Mouse (Mus musculus): Measurements from ENCODE around the gene Adora1. TPM values are rescaled to one million over a fixed set of nuclear protein-coding genes. Genes with fewer than 3 reads are reported as not detected.

Gene Adora1
- polyA plus RNA-seq, 1 experiment from 2014 or later = 1.4 TPM

DNA sequence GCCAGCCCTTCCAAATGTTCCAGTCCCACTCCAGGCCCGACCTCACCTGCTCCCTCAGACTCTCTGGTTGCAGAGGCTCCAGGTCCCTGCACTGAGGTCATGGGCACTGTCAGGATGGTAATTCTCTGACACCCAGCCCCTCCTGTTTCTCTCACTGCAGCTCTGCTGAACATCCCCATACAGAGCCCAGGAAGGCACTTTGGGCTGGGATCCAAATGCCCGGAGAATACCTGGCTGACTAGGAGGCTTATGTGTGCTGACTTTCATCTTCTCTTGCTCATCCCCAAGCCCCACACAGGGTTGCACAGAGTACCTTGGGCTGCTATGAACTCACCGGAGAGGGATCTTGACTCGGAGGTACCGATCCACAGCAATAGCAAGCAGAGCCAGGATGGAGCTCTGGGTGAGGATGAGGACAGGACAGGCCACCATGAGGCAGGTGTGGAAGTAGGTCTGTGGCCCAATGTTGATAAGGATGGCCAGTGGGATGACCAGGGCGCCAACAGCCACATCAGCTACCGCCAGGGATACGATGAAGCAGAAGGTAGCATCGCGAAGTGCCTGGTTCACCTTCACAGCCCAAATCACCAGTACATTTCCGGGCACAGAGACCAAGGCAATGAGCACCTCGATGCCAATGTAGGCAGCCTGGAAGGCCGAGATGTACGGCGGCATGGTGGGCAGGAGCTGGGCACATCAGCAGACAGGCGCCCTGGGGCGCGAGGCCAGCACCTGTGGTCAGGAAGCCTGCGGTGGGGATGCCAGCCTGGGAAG is 1.4 kb downstream of the Adora1 start:
- peak overlapping the region; percentile 82; the same call in 1 of the 2 replicates for H3K4me2 ChIP-seq
- peaks cover 57% of the 10 kb centered on the region for H3K27me3 ChIP-seq
- H3K9me3 ChIP-seq = no peaks in the 10 kb centered on the region
- no peak overlapping the region for H3K9ac ChIP-seq
- no peak for ATAC-seq (ENCODE audit: low FRiP score)
- H3K36me3 ChIP-seq (replicated peaks) = no peaks in the 10 kb centered on the region
- 48% methylated on average over 19 of the region's 19 CpGs for WGBS
- peaks cover 32% of the 10 kb centered on the region for H3K4me1 ChIP-seq
- H3K4me3 ChIP-seq (replicated peaks) = no peak overlapping the region
- H3K27ac ChIP-seq = no peak overlapping the region

DNA sequence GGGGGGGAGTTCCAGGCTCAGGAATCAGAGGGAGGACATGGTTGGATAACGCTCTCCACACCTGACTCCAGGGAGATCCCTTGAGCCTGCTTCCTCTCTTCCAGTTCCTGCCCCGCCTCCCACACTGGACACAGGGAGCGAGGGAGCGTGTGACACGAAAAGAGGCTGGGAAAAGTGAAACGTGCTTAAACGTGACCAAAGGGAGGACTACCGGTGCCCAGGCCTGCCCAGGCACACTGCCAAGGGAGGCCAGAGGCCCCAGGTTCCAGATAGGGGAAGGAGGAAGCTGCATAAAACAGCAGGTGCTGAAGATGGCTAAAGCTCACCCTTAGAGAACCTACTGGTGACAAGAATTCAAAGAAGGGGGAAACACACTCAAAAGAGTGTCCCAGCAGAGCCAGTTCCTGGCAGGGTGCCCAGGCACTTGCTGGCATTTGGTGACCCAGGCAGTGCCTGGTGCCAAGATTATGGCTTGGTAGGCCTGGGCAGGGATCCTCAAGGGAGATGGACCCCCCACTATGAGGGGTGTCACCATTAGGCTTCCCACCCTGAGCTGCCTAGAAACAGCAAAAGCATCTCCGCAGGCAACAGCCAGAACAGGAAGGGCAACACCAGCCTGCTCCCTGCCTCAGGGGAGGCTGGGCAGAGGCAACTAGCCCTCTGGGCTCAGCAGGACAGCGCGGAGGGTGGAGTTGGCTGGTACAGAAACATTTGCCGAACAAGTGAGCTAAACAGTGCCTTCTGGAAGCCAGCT is 2.3 kb downstream of the Adora1 start:
- no peak for ATAC-seq (ENCODE audit: low FRiP score)
- 0 out of 2 replicates have a peak overlapping the region, but pooled peaks have one; percentile 25 for H3K27ac ChIP-seq
- H3K36me3 ChIP-seq (replicated peaks) = no peaks in the 10 kb centered on the region
- no peaks in the 10 kb centered on the region for H3K9me3 ChIP-seq
- no peak overlapping the region for H3K4me3 ChIP-seq (replicated peaks)
- no peak overlapping the region for H3K9ac ChIP-seq
- H3K4me2 ChIP-seq = no peak overlapping the region
- peaks cover 32% of the 10 kb centered on the region for H3K4me1 ChIP-seq
- 59% methylated on average over 12 of the region's 12 CpGs for whole genome bisulfite sequencing
- H3K27me3 ChIP-seq = peaks cover 57% of the 10 kb centered on the region

DNA sequence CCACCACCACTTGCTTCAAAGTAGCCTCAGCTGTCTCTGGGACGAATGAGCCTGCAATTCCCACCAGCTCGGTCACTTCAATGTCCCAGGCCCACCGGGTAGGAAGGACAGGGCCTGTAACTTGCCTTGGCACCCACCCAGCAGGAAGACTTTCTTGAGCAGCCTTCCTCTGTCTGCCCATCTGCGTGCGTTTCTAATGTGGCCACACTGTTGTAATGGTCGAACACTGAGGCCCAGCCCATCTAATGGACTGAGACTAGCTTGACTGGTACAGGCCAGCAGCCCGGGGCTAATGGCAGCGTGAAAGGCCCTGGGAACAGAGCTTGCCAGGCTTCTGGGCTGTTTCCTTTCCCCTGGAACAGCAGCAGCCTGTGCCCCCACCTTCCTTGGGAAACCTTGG is 2.9 kb downstream of the Adora1 start:
- H3K36me3 ChIP-seq (replicated peaks) = no peaks in the 10 kb centered on the region
- no peak for ATAC-seq (ENCODE audit: low FRiP score)
- H3K4me2 ChIP-seq = no peak overlapping the region
- peaks cover 32% of the 10 kb centered on the region for H3K4me1 ChIP-seq
- no peak overlapping the region for H3K27ac ChIP-seq
- H3K9me3 ChIP-seq = no peaks in the 10 kb centered on the region
- H3K4me3 ChIP-seq (replicated peaks) = no peak overlapping the region
- peaks cover 54% of the 10 kb centered on the region for H3K27me3 ChIP-seq
- no peak overlapping the region for H3K9ac ChIP-seq
- WGBS = 77% methylated on average over 8 of the region's 8 CpGs

DNA sequence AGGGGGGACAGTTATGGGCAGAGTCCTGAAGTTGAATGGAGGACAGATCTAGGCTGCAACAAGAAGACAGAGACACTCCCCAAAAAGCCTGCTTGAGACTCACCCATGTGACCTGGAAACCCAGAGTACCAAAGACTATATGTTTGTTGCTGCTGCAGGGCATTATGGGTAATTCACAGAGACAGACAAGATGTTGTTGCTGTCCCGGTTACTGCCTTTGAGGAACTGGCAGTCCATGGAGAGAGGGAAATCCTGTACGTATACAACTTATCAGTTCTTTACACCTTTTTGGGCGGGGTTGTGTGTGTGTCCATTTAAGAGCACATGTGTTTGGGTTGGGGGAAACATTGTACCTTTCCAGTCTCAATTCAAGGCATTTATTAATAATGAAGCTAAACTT is 3.5 kb downstream of the Adora1 start:
- 88% methylated on average over 3 of the region's 3 CpGs for WGBS
- ATAC-seq (ENCODE audit: low FRiP score) = no peak
- Histone ChIP-seq H3K4me3 (replicated peaks) (no peak overlapping the region), H3K4me1 (peaks cover 32% of the 10 kb centered on the region), H3K36me3 (replicated peaks) (no peaks in the 10 kb centered on the region), H3K27me3 (peaks cover 48% of the 10 kb centered on the region), H3K9ac (no peak overlapping the region), H3K9me3 (no peaks in the 10 kb centered on the region), H3K27ac (no peak overlapping the region), H3K4me2 (no peak overlapping the region)

GRCm38 (mm10) chr1:134231270-134231669 is 4.0 kb downstream of the Adora1 start:
- WGBS = 75% methylated on average over 3 of the region's 3 CpGs
- H3K9me3 ChIP-seq = no peaks in the 10 kb centered on the region
- no peaks in the 10 kb centered on the region for H3K36me3 ChIP-seq (replicated peaks)
- ATAC-seq (ENCODE audit: low FRiP score) = no peak
- H3K4me2 ChIP-seq = no peak overlapping the region
- H3K27ac ChIP-seq = no peak overlapping the region
- H3K27me3 ChIP-seq = peaks cover 44% of the 10 kb centered on the region
- no peak overlapping the region for H3K4me3 ChIP-seq (replicated peaks)
- no peak overlapping the region for H3K9ac ChIP-seq
- peaks cover 32% of the 10 kb centered on the region for H3K4me1 ChIP-seq

DNA sequence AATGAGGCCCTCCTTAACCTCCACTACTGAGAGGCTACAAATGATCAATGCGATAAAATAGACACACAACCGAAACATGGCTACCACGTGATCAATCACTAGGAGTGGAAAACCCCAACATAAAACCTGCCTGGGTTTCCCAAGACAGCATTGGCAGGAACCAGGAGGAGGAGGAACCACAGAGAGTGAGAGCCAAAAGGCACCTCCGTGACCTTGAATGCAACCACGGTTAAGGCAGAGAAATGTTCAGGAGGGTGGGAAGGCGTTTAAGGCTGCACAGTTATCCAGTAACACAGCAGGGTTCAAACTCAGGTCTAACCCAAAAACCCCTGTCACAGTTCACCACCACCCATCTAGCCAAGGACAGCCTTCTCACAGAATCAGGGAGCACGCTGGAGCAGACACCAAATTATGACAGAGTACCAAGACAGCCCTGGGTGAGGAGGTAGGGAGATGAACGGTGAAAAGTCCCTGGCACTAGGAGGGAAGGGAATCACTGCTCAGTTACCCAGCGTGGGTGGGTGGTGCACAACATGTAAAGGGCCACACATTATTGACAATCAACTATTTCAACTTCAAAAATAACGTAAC is 4.5 kb downstream of the Adora1 start:
- Histone ChIP-seq H3K27ac (no peak overlapping the region), H3K4me1 (peaks cover 31% of the 10 kb centered on the region), H3K9me3 (no peaks in the 10 kb centered on the region), H3K36me3 (replicated peaks) (no peaks in the 10 kb centered on the region), H3K9ac (no peak overlapping the region), H3K4me3 (replicated peaks) (no peak overlapping the region), H3K27me3 (peaks cover 39% of the 10 kb centered on the region), H3K4me2 (no peak overlapping the region)
- ATAC-seq (ENCODE audit: low FRiP score) = no peak
- 87% methylated on average over 10 of the region's 10 CpGs for WGBS

GRCm38 (mm10) chr1:134229806-134230575 is 5.2 kb downstream of the Adora1 start:
- Histone ChIP-seq H3K4me1 (peaks cover 23% of the 10 kb centered on the region), H3K9ac (no peak overlapping the region), H3K36me3 (replicated peaks) (no peaks in the 10 kb centered on the region), H3K27me3 (peaks cover 32% of the 10 kb centered on the region), H3K4me3 (replicated peaks) (no peak overlapping the region), H3K4me2 (no peak overlapping the region), H3K27ac (no peak overlapping the region), H3K9me3 (no peaks in the 10 kb centered on the region)
- ATAC-seq (ENCODE audit: low FRiP score) = no peak
- 67% methylated on average over 5 of the region's 5 CpGs for WGBS

GRCm38 (mm10) chr1:134226739-134227138 is 8.5 kb downstream of the Adora1 start:
- no peak overlapping the region for H3K9ac ChIP-seq
- no peaks in the 10 kb centered on the region for H3K4me1 ChIP-seq
- H3K27me3 ChIP-seq = peaks cover 9% of the 10 kb centered on the region; the same call in 1 of the 2 replicates
- no peaks in the 10 kb centered on the region for H3K9me3 ChIP-seq
- no peak overlapping the region for H3K4me2 ChIP-seq
- no peaks in the 10 kb centered on the region for H3K36me3 ChIP-seq (replicated peaks)
- no peak for ATAC-seq (ENCODE audit: low FRiP score)
- H3K4me3 ChIP-seq (replicated peaks) = no peak overlapping the region
- H3K27ac ChIP-seq = no peak overlapping the region
- 78% methylated on average over 8 of the region's 8 CpGs for WGBS

- 91% methylated on average over 5 of the region's 5 CpGs for WGBS
- Histone ChIP-seq H3K9ac (no peak overlapping the region), H3K4me3 (replicated peaks) (no peak overlapping the region), H3K9me3 (no peaks in the 10 kb centered on the region), H3K36me3 (replicated peaks) (no peaks in the 10 kb centered on the region), H3K27me3 (peaks cover 7% of the 10 kb centered on the region; the same call in 1 of the 2 replicates), H3K27ac (no peak overlapping the region), H3K4me2 (no peak overlapping the region), H3K4me1 (no peaks in the 10 kb centered on the region)
- ATAC-seq (ENCODE audit: low FRiP score) = no peak
Measured at GRCm38 (mm10) chr1:134225375-134225774, 9.9 kb downstream of the Adora1 start.

DNA sequence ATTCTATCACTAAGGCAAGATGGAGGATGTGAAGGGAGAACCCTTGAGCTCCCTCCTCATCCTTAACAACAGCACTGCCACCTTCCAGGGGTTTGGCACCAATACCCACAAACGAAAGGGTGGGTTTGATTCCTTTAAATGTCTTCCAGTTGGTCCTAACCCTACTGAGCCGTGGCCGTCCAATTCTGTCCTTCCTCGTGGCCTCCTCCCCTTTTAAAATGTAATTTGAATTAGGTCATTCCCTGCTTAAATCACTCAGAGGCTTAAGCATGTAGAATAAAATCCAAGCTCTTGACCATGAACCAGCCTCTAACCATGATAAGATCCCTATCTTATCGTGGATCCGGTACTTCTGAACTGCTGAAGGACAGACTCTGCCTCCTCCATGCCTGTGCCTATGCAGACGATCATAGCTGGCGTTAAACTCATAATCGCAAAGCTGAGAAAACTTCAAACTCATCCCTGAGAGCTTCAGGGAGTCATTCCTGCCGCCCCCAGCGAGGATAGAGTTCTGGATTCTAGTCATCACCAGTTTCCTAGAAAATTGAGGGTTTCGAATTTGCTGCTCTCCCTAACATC is 10.5 kb downstream of the Adora1 start:
- no peaks in the 10 kb centered on the region for H3K36me3 ChIP-seq (replicated peaks)
- H3K27ac ChIP-seq = no peak overlapping the region
- ATAC-seq (ENCODE audit: low FRiP score) = no peak
- WGBS = 88% methylated on average over 12 of the region's 12 CpGs
- H3K4me1 ChIP-seq = no peaks in the 10 kb centered on the region
- no peak overlapping the region for H3K4me3 ChIP-seq (replicated peaks)
- no peak overlapping the region for H3K4me2 ChIP-seq
- H3K9ac ChIP-seq = no peak overlapping the region
- no peaks in the 10 kb centered on the region for H3K9me3 ChIP-seq
- H3K27me3 ChIP-seq = peaks cover 7% of the 10 kb centered on the region; the same call in 1 of the 2 replicates

DNA sequence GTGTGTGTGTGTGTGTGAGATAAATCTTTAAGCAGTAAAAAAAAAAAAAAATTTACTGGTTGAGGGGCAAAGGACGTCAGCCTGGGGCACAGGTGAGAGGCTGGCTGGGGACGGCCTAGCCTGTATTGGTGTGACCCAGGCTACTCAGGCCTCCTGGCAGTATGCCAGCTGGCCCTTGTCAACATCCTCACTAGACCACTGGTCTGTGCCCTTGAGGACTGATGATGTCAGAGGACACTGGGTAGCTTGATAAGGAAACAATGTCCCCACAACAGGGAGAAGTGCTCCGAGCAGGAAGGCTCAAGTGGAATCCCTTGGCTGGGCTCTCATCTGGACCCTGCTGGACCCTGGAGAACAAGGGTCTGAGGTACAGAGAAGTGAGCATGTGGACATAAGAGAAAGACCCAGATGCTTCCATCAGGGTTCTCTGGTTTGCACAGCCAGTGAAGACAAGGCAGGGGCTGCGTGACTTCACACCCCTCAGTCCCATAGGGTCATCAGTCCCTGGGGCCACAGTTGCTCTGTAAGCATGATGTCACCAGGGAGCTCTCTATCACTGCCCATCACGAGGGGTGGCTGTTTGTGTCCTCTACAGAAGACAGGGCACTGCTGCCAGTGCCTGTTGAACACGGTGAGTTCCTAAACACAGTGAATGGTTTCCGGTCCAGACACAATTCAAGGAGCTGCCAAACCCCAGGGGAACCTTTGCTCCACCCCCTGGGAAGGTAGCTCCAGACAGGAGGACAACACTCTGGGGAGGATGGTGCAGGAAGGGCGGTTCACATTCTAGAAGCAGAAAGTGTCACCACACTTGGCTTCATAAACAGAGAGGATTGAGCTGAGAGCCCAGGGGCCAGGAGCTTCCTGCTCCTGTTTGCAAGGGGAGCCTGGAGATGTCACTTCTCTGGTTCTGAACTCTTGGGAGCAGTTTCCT is 12.8 kb downstream of the Adora1 start:
- Histone ChIP-seq H3K27ac (no peak overlapping the region), H3K9ac (no peak overlapping the region), H3K4me2 (no peak overlapping the region), H3K27me3 (peaks cover 7% of the 10 kb centered on the region; the same call in 1 of the 2 replicates), H3K4me3 (replicated peaks) (no peak overlapping the region), H3K9me3 (no peaks in the 10 kb centered on the region), H3K36me3 (replicated peaks) (no peaks in the 10 kb centered on the region), H3K4me1 (no peaks in the 10 kb centered on the region)
- ATAC-seq (ENCODE audit: low FRiP score) = no peak
- 64% methylated on average over 8 of the region's 8 CpGs for WGBS

Measured in forebrain, embryonic 12.5 days (tissue).